Mouse (Mus musculus): ENCODE data around the gene Iqce.

DNA sequence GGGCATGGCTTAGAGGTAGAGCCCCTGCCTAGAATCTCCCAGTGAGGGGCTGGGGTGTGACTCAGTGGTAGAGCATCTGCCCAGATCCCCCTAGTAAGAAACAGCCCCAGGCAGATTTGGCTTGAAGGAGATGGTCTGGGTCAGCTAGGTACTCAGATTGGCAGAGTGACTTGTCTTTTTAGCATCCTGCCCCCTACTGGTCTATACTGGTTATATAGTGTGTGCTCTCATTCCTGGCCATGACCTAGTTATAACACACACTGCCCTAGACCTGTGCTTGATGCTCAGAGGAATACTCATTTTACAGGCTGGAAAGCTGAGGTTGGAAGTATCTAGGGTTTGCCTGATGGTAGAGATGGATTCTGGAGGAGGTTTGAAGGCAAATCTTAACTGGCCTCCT, 39.7 kb upstream of the Iqce start:
- peak; percentile 37 for TF ChIP-seq CTCF (conservative IDR thresholded peaks at IDR 0.05; ENCODE audit: low read length)
- no peak for TF ChIP-seq POU5F1 (IDR thresholded peaks at IDR 0.05; ENCODE audit: borderline replicate concordance, low read length)
- no peak for TF ChIP-seq NANOG (IDR thresholded peaks at IDR 0.05; ENCODE audit: borderline replicate concordance, low read length)

Data from E14TG2a.4 (cell line).